Mouse (Mus musculus) liver, embryonic 11.5 days (tissue): Measurements from ENCODE around the gene Fgfr2. TPM values are rescaled to one million over a fixed set of nuclear protein-coding genes. Genes with fewer than 3 reads are reported as not detected.

Experiments used
- ATAC-seq: fragments of 200-750 bp; cut with Nextera tagmentation; replicated peaks from 2 replicates; pipeline ENCODE4 v1.8.0; 2017; ENCODE audit warnings: moderate number of reproducible peaks, mild to moderate bottlenecking, moderate TSS enrichment, moderate library complexity; ENCODE audit not compliant: low FRiP score
- DNase-seq: peaks from one replicate; pipeline ENCODE4 v3.0.0-alpha.2; 2017; ENCODE audit warnings: low spot score
- H3K27ac ChIP-seq: fragments of 300-500 bp; sonication (generic); 2 replicates; pipeline ENCODE4 v1.5.1; 2014; ENCODE audit warnings: mild to moderate bottlenecking, low read depth, low read length, control low read depth
- H3K27me3 ChIP-seq: fragments of 300-500 bp; sonication (generic); replicated peaks from 2 replicates; pipeline ENCODE4 v1.6.1; 2014; ENCODE audit warnings: low read length, mixed read lengths; ENCODE audit not compliant: control insufficient read depth, insufficient read depth
- H3K36me3 ChIP-seq: fragments of 300-500 bp; sonication (generic); 2 replicates; pipeline ENCODE4 v1.6.1; 2014; ENCODE audit warnings: mild to moderate bottlenecking, low read length, moderate library complexity, mixed read lengths; ENCODE audit not compliant: control insufficient read depth, insufficient read depth
- H3K4me1 ChIP-seq: fragments of 300-500 bp; sonication (generic); replicated peaks from 2 replicates; pipeline ENCODE4 v1.6.1; 2014; ENCODE audit warnings: low read length, mixed read lengths; ENCODE audit not compliant: control insufficient read depth, insufficient read depth
- H3K4me2 ChIP-seq: fragments of 300-500 bp; sonication (generic); 2 replicates; pipeline ENCODE4 v1.6.1; 2014; ENCODE audit warnings: mild to moderate bottlenecking, control low read depth, moderate library complexity
- H3K4me3 ChIP-seq: fragments of 300-500 bp; sonication (generic); 2 replicates; pipeline ENCODE4 v1.5.1; 2014; ENCODE audit warnings: low read depth, low read length, control low read depth
- H3K9ac ChIP-seq: fragments of 300-500 bp; sonication (generic); 2 replicates; pipeline ENCODE4 v1.6.1; 2014; ENCODE audit warnings: low read depth, low read length, control low read depth
- H3K9me3 ChIP-seq: fragments of 300-500 bp; sonication (generic); 2 replicates; pipeline ENCODE4 v1.6.1; 2016; ENCODE audit warnings: low read length, inconsistent platforms, mixed read lengths; ENCODE audit not compliant: control insufficient read depth
- WGBS: fragments of 180-500 bp; shearing (Covaris S2); extraction: QIAGEN DNeasy Blood & Tissue Kit; methylation state at CpG from one replicate; pipeline ENCODE4 v1.1.7; 2014; 5-methylcytosine and 5-hydroxymethylcytosine counted together
- polyA plus RNA-seq: library from polyadenylated mRNA; unstranded; fragments of >200 nt; fragmentation: Nextera tagmentation; extraction: Ambion mirVana; gene quantifications from 2 replicates; pipeline ENCODE4 v1.2.1, GENCODE M21; 2014

The Fgfr2 gene
- polyA plus RNA-seq, 1 experiment from 2014 or later, result 32.6 TPM

DNA sequence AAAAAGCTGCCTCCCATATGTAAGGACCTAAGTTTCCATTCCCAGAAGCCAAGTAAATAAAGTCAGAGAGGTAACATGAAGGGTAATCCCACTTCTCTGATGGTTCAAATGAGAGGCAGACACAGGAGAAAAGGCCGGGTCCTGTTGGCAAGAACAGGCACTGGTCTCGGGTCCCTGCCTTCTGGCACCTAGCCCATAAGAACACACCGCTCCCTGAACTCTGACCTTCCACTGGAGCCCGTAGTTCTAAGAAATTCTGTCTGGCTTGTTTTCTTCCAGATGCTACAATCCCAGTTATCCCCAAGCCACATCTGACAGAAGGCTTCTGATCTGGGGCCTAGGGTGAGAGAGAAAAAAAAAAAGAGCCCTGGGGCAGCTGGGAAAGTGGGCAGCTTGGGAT lies 34.7 kb downstream of the Fgfr2 start:
- 82% methylated on average over 4 of the region's 4 CpGs for WGBS

DNA sequence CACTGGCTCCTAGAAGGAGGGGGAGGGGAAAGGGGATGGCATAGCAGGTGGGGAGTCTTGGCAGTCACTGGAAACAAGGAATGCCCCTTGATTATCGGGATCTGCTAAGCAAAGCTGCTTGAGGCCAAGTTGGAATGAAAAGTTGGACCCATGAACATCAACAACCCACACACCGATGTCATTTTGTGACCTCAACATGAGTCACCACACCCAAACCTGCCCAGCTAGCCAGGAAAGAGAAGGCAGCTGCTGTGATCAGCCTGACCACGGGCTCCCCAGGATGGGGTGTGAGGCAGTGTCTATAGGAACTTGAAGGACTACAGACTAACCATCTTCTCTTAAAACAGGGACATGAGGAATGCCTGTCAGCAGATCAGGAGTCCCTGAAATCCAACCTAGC lies 37.7 kb downstream of the Fgfr2 start:
- H3K27ac ChIP-seq, result no peak overlapping the region
- 83% methylated on average over 3 of the region's 3 CpGs for WGBS
- peaks cover 7% of the 10 kb centered on the region for H3K4me1 ChIP-seq
- ATAC-seq, result no peak
- H3K4me2 ChIP-seq, result no peak overlapping the region
- H3K9me3 ChIP-seq, result no peaks in the 10 kb centered on the region
- H3K36me3 ChIP-seq, result no peaks in the 10 kb centered on the region; the same call in 1 of the 2 replicates
- no peaks in the 10 kb centered on the region for H3K27me3 ChIP-seq
- H3K9ac ChIP-seq, result no peak overlapping the region
- no peak overlapping the region for H3K4me3 ChIP-seq
- DNase-seq, result no peak

More for the DNA sequence above, 34.7 kb downstream of the Fgfr2 start:
- Histone ChIP-seq H3K9ac (no peak overlapping the region), H3K4me3 (no peak overlapping the region), H3K4me2 (no peak overlapping the region), H3K9me3 (no peaks in the 10 kb centered on the region), H3K4me1 (peaks cover 10% of the 10 kb centered on the region), H3K27ac (no peak overlapping the region), H3K36me3 (no peaks in the 10 kb centered on the region), H3K27me3 (no peaks in the 10 kb centered on the region)
- DNase-seq (no peak), ATAC-seq (no peak)

- no peak for ATAC-seq
- DNase-seq, result no peak
- H3K9me3 ChIP-seq, result no peaks in the 10 kb centered on the region
- H3K36me3 ChIP-seq, result no peaks in the 10 kb centered on the region; the same call in 1 of the 2 replicates
- no peak overlapping the region for H3K4me2 ChIP-seq
- no peaks in the 10 kb centered on the region for H3K27me3 ChIP-seq
- no peak overlapping the region for H3K4me3 ChIP-seq
- H3K9ac ChIP-seq, result no peak overlapping the region
- WGBS, result 79% methylated on average over 13 of the region's 13 CpGs
- no peak overlapping the region for H3K27ac ChIP-seq
- peaks cover 5% of the 10 kb centered on the region for H3K4me1 ChIP-seq
Observed at GRCm38 (mm10) chr7:133083936-133084614, 39.1 kb downstream of the Fgfr2 start.

DNA sequence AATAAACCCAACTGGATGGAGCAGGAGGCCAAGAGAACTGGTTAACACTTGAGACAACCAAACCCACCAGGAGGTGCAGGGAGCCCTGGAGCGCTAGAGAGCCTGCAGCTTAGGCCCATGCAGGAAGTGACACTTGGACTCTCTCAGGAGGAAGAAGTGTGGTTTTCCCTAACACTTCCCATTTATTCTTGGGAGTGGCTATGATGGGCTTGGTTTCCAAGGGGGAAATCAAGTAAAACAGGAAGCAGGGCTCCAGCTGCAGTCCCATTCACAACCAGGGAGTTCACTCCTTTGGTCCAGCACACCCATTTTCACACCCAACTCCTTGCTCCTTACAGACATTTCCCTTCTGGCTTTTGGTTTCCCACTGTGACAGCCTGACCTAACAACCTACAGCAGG lies 44.2 kb downstream of the Fgfr2 start:
- no peak for DNase-seq
- no peak overlapping the region for H3K4me2 ChIP-seq
- no peaks in the 10 kb centered on the region; the same call in 1 of the 2 replicates for H3K36me3 ChIP-seq
- no peaks in the 10 kb centered on the region for H3K4me1 ChIP-seq
- no peaks in the 10 kb centered on the region for H3K27me3 ChIP-seq
- H3K9me3 ChIP-seq, result no peaks in the 10 kb centered on the region
- 90% methylated on average over 1 of the region's 1 CpGs for WGBS
- no peak overlapping the region for H3K27ac ChIP-seq
- no peak for ATAC-seq
- H3K4me3 ChIP-seq, result no peak overlapping the region
- no peak overlapping the region for H3K9ac ChIP-seq

GRCm38 (mm10) chr7:133074462-133075133 lies 48.6 kb downstream of the Fgfr2 start:
- Histone ChIP-seq H3K9ac (no peak overlapping the region), H3K4me2 (no peak overlapping the region), H3K4me1 (no peaks in the 10 kb centered on the region), H3K4me3 (no peak overlapping the region), H3K27me3 (no peaks in the 10 kb centered on the region), H3K9me3 (no peaks in the 10 kb centered on the region), H3K27ac (no peak overlapping the region), H3K36me3 (no peaks in the 10 kb centered on the region; the same call in 1 of the 2 replicates)
- WGBS, result 82% methylated on average over 10 of the region's 10 CpGs
- ATAC-seq, result no peak
- DNase-seq, result no peak

DNA sequence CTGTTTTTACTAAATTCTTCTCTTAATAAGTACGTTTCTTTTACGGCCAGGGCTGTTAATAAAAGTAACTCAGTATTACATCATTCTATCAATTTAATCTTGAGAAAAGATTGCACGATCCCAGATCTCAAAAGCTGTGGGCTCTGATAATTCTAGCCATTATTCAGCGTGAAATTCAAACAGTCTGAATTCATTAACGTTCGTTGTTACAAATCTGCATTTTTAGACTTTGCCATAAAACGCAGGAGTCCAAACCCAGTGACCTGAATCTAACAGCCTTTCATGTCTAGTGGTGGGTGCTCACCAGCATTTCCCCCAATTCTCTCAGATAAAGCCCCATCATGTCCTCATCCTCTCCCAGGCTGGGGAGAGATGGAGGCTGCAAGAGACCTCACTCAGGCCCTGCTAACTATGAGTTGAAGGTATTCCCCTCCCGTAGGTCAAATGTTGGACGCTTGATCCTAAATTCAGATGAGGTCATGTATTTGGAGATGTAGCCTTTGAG lies 50.0 kb downstream of the Fgfr2 start:
- Histone ChIP-seq H3K9ac (no peak overlapping the region), H3K4me2 (no peak overlapping the region), H3K4me1 (no peaks in the 10 kb centered on the region), H3K4me3 (no peak overlapping the region), H3K36me3 (no peaks in the 10 kb centered on the region; the same call in 1 of the 2 replicates), H3K9me3 (no peaks in the 10 kb centered on the region), H3K27me3 (no peaks in the 10 kb centered on the region), H3K27ac (no peak overlapping the region)
- 87% methylated on average over 9 of the region's 9 CpGs for WGBS
- DNase-seq (no peak), ATAC-seq (no peak)

- no peaks in the 10 kb centered on the region for H3K27me3 ChIP-seq
- WGBS, result 95% methylated on average over 4 of the region's 4 CpGs
- H3K9me3 ChIP-seq, result no peaks in the 10 kb centered on the region
- ATAC-seq (no peak), DNase-seq (no peak)
- no peak overlapping the region for H3K27ac ChIP-seq
- no peaks in the 10 kb centered on the region for H3K4me1 ChIP-seq
- no peaks in the 10 kb centered on the region; the same call in 1 of the 2 replicates for H3K36me3 ChIP-seq
- no peak overlapping the region for H3K9ac ChIP-seq
- no peak overlapping the region for H3K4me2 ChIP-seq
- no peak overlapping the region for H3K4me3 ChIP-seq
Observed at GRCm38 (mm10) chr7:133072535-133072934, 50.6 kb downstream of the Fgfr2 start.

DNA sequence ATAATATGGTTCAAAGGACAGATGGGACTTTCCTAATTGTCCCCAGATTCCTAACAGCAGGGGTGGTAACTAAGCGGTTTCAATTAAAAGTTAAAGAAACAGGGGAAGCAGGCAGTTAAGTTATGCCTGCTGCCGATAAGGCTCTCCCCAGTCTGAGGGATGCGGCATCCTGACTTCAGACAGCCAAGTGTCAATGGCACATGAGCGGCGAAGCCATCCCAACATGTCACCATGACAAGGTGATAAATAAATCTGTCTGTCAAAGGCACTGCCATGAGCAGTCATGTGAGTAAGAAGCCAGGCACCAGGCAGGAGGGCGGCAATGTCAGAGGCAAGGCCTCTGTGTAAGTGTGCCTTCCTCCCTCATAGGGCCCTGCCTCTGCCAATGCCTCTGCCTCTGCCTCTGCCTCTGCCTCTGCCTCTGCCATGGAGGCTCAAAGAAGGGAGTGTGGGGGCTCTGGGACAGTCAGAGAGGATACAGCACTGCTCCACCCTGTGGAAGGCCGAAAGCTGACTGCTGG lies 55.8 kb downstream of the Fgfr2 start:
- H3K27ac ChIP-seq, result no peak overlapping the region
- no peaks in the 10 kb centered on the region for H3K27me3 ChIP-seq
- no peak for ATAC-seq
- no peak overlapping the region for H3K9ac ChIP-seq
- H3K4me1 ChIP-seq, result no peaks in the 10 kb centered on the region
- no peaks in the 10 kb centered on the region for H3K9me3 ChIP-seq
- 74% methylated on average over 7 of the region's 7 CpGs for WGBS
- H3K4me2 ChIP-seq, result no peak overlapping the region
- no peak overlapping the region for H3K4me3 ChIP-seq
- no peak for DNase-seq
- H3K36me3 ChIP-seq, result no peaks in the 10 kb centered on the region; the same call in 1 of the 2 replicates
